Mouse (Mus musculus): Measurements from ENCODE around the gene Abi3.

GRCm38 (mm10) chr11:95860071-95860490 is 17.8 kb upstream of the Abi3 start:
- no peak for TF ChIP-seq GATA1 (IDR thresholded peaks at IDR 0.05; ENCODE audit: borderline replicate concordance, low read length)
- TF ChIP-seq FLI1 (IDR thresholded peaks at IDR 0.05; ENCODE audit: low read length) = no peak
